Mouse (Mus musculus): ENCODE results near the gene Pnrc2.

The Pnrc2 gene

DNA sequence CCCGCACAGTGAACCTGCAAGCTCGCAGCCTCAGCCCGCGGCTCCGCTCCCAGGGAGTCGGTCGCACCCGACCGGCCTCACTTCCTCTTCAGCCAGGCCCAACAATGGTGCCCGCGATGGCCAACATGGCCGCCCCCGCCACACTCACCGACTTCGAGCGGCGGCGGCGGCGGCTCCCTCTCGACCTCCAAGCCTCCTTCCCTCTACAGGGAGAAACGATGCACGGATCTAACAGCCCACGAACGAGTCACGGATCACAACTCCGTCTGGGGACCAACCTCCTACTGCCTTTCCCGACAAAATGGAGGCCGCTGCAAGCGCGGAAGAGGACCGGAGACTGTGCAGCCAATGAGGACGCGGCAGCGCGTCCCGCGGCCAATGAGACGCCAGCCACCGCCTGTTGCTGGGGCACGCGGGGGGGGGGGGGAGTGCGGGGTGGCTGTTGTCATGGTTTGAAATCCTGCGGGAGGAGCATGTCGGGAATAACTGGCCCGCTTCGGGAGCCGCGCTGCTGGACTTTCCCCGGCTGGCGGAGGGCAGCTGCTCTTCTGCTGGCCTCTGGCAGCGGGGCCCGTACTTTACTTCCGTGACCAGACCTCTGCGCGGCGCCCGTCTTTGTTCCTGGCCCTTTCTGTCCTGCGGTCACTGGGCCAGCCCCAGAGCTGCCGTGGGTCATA, at the start of gene Pnrc2:
TSS of gene Pnrc2 (minus strand) at position 325 of the 677 bp plus-strand sequence.
- DNase-seq (ENCODE audit: low read depth, low spot score), result peak; percentile 93
- no peaks in the 10 kb centered on the region for H3K27me3 ChIP-seq (ENCODE audit: control insufficient read depth, insufficient read depth, low read length, poor library complexity, severe bottlenecking)
- peaks cover 11% of the 10 kb centered on the region for H3K36me3 ChIP-seq (ENCODE audit: control insufficient read depth, insufficient read depth, low read length, poor library complexity, severe bottlenecking)

DNA sequence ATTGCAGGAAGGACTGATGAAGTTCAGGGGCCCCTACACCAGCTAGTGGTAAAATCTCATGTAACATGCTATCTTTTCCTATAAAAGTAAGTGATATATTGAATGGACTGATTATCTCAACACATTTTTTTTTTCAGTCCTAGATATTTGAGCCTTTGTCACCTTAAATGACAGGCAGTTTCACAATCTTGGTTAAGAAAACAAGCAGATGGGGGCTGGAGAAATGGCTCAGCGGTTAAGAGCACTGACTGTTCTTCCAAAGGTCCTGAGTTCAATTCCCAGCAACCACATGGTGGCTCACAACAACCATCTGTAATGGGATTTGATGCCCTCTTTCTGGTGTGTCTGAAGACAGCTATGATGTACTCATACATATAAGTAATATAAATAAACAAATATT, 48.5 kb upstream of the Pnrc2 start:
- no peak for DNase-seq (ENCODE audit: low read depth, low spot score)
- Histone ChIP-seq H3K36me3 (ENCODE audit: control insufficient read depth, insufficient read depth, low read length, poor library complexity, severe bottlenecking) (peaks cover 36% of the 10 kb centered on the region), H3K27me3 (ENCODE audit: control insufficient read depth, insufficient read depth, low read length, poor library complexity, severe bottlenecking) (no peaks in the 10 kb centered on the region)

GRCm38 (mm10) chr4:135921257-135922120, 47.8 kb upstream of the Pnrc2 start:
- H3K27me3 ChIP-seq (ENCODE audit: control insufficient read depth, insufficient read depth, low read length, poor library complexity, severe bottlenecking), result no peaks in the 10 kb centered on the region
- DNase-seq (ENCODE audit: low read depth, low spot score), result no peak
- H3K36me3 ChIP-seq (ENCODE audit: control insufficient read depth, insufficient read depth, low read length, poor library complexity, severe bottlenecking), result peaks cover 39% of the 10 kb centered on the region

GRCm38 (mm10) chr4:135920304-135921241, 46.9 kb upstream of the Pnrc2 start, which contains the start of gene Fuca1:
Fuca1 (plus strand) TSS chr4:135920735.
- DNase-seq (ENCODE audit: low read depth, low spot score), result peak; percentile 97

DNA sequence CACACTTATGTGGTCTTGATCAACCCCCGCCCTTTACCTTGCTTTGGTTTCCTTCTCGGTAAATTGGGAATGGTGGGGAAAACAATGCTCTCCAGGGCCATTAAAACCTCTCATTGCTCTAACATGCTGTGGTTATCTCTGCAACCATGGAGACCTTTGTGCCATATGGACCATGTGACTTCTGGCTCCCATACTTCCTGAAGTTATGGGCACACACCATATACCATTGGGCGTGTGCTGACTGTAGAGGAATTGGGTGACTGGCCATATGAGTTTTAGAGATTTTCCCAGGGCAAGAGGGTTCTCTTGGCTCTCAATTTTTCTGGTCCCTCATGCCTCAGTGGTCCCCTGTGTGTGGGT, 45.6 kb upstream of the Pnrc2 start:
- H3K36me3 ChIP-seq (ENCODE audit: control insufficient read depth, insufficient read depth, low read length, poor library complexity, severe bottlenecking), result peaks cover 31% of the 10 kb centered on the region

More at GRCm38 (mm10) chr4:135920304-135921241, 46.9 kb upstream of the Pnrc2 start, which contains the start of gene Fuca1:
- Histone ChIP-seq H3K36me3 (ENCODE audit: control insufficient read depth, insufficient read depth, low read length, poor library complexity, severe bottlenecking) (peaks cover 35% of the 10 kb centered on the region), H3K27me3 (ENCODE audit: control insufficient read depth, insufficient read depth, low read length, poor library complexity, severe bottlenecking) (no peaks in the 10 kb centered on the region)

GRCm38 (mm10) chr4:135918635-135919279, 45.1 kb upstream of the Pnrc2 start:
- H3K27me3 ChIP-seq (ENCODE audit: control insufficient read depth, insufficient read depth, low read length, poor library complexity, severe bottlenecking), result no peaks in the 10 kb centered on the region
- peak; percentile 63 for DNase-seq (ENCODE audit: low read depth, low spot score)

More for the DNA sequence above, 45.6 kb upstream of the Pnrc2 start:
- no peaks in the 10 kb centered on the region for H3K27me3 ChIP-seq (ENCODE audit: control insufficient read depth, insufficient read depth, low read length, poor library complexity, severe bottlenecking)
- no peak for DNase-seq (ENCODE audit: low read depth, low spot score)

GRCm38 (mm10) chr4:135913433-135913832, 39.8 kb upstream of the Pnrc2 start:
- no peak for DNase-seq (ENCODE audit: low read depth, low spot score)
- H3K27me3 ChIP-seq (ENCODE audit: control insufficient read depth, insufficient read depth, low read length, poor library complexity, severe bottlenecking), result no peaks in the 10 kb centered on the region
- peaks cover 25% of the 10 kb centered on the region for H3K36me3 ChIP-seq (ENCODE audit: control insufficient read depth, insufficient read depth, low read length, poor library complexity, severe bottlenecking)

More at GRCm38 (mm10) chr4:135918635-135919279, 45.1 kb upstream of the Pnrc2 start:
- peaks cover 31% of the 10 kb centered on the region for H3K36me3 ChIP-seq (ENCODE audit: control insufficient read depth, insufficient read depth, low read length, poor library complexity, severe bottlenecking)

DNA sequence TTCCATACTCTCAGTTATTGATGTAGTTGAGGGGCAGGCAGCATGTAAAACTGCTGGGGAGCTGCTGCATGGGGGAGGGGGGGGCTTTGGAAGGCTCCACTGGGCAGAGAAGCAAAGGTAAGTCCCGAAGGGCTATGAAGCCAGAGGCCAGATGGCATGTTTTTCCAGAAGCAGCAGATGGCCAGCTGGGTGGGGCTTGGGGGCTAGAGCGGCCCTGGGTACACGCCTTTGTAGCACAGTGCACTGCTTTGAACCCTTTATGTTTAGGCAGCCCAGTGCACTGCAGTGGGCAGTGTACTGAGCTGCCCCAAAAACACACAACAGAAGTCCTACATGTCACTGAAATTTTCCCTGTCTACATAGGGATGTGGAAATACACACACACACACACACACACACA, 39.2 kb upstream of the Pnrc2 start:
- peak; percentile 45 for DNase-seq (ENCODE audit: low read depth, low spot score)
- Histone ChIP-seq H3K36me3 (ENCODE audit: control insufficient read depth, insufficient read depth, low read length, poor library complexity, severe bottlenecking) (peaks cover 22% of the 10 kb centered on the region), H3K27me3 (ENCODE audit: control insufficient read depth, insufficient read depth, low read length, poor library complexity, severe bottlenecking) (no peaks in the 10 kb centered on the region)

GRCm38 (mm10) chr4:135912164-135912563, 38.5 kb upstream of the Pnrc2 start:
- DNase-seq (ENCODE audit: low read depth, low spot score), result no peak
- H3K27me3 ChIP-seq (ENCODE audit: control insufficient read depth, insufficient read depth, low read length, poor library complexity, severe bottlenecking), result no peaks in the 10 kb centered on the region

DNA sequence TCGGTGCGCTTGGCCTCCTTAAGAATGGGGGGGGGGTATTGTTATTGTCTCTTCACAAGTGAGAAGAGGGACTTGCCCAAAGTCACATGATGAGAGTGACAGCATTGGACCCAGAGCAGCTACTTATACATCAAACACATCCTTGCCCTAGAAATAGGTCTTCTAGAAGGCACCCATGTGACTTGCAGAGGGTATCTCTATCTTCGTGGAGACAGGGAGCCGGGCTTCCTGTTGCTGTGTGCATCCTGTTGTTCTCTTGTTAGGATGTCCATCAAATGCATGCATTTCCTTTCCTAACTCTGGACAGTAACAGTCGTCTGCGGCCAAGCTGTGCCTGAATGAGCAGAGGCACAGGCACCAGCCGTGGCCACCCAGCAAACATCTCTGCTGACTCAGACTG, 37.9 kb upstream of the Pnrc2 start:
- no peaks in the 10 kb centered on the region for H3K27me3 ChIP-seq (ENCODE audit: control insufficient read depth, insufficient read depth, low read length, poor library complexity, severe bottlenecking)
- DNase-seq (ENCODE audit: low read depth, low spot score), result peak; percentile 87
- H3K36me3 ChIP-seq (ENCODE audit: control insufficient read depth, insufficient read depth, low read length, poor library complexity, severe bottlenecking), result peaks cover 17% of the 10 kb centered on the region

More at GRCm38 (mm10) chr4:135912164-135912563, 38.5 kb upstream of the Pnrc2 start:
- peaks cover 18% of the 10 kb centered on the region for H3K36me3 ChIP-seq (ENCODE audit: control insufficient read depth, insufficient read depth, low read length, poor library complexity, severe bottlenecking)

- DNase-seq (ENCODE audit: low read depth, low spot score), result peak; percentile 51
- Histone ChIP-seq H3K36me3 (ENCODE audit: control insufficient read depth, insufficient read depth, low read length, poor library complexity, severe bottlenecking) (peaks cover 22% of the 10 kb centered on the region), H3K27me3 (ENCODE audit: control insufficient read depth, insufficient read depth, low read length, poor library complexity, severe bottlenecking) (no peaks in the 10 kb centered on the region)
These were observed 35.8 kb upstream of the Pnrc2 start for GRCm38 (mm10) chr4:135909326-135910066.

GRCm38 (mm10) chr4:135906633-135907032, 33.0 kb upstream of the Pnrc2 start:
- DNase-seq (ENCODE audit: low read depth, low spot score), result no peak
- no peaks in the 10 kb centered on the region for H3K27me3 ChIP-seq (ENCODE audit: control insufficient read depth, insufficient read depth, low read length, poor library complexity, severe bottlenecking)
- peaks cover 31% of the 10 kb centered on the region for H3K36me3 ChIP-seq (ENCODE audit: control insufficient read depth, insufficient read depth, low read length, poor library complexity, severe bottlenecking)

GRCm38 (mm10) chr4:135904810-135905209, 31.2 kb upstream of the Pnrc2 start:
- peaks cover 31% of the 10 kb centered on the region for H3K36me3 ChIP-seq (ENCODE audit: control insufficient read depth, insufficient read depth, low read length, poor library complexity, severe bottlenecking)
- no peaks in the 10 kb centered on the region for H3K27me3 ChIP-seq (ENCODE audit: control insufficient read depth, insufficient read depth, low read length, poor library complexity, severe bottlenecking)
- DNase-seq (ENCODE audit: low read depth, low spot score), result no peak
